Mouse (Mus musculus): ENCODE data around the gene Rps12-ps3. TPM values are rescaled to one million over a fixed set of nuclear protein-coding genes. Genes with fewer than 3 reads are reported as not detected.

Rps12-ps3 gene
- total and polyA plus RNA-seq, 3 experiments = 662 to 4,283 TPM; not detected in 1

DNA sequence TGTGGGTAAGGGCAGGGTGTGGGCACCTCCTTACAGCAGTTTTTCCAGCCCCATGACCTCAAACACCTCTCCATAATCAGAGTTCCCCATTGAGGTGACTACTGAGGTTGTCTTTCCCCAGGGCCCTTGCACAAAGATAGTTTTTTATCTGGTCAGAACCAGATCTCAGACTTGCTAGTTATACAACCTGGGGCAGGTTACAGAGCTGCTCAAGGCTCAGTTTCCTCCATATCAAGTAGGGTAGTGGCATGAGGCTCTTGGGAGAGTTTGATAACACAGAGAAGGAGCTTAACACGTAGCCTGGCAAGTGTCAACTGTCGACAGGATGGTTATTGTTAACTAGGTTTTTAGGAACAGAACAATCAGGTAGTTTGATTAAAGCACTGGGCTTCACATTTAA lies 32.8 kb downstream of the Rps12-ps3 start:
- peak; percentile 84 for DNase-seq (ENCODE audit: low read depth, low spot score)
- Histone ChIP-seq H3K4me1 (ENCODE audit: control insufficient read depth in 1 of 2, insufficient read depth in 2 of 2, low read length in 2 of 2) (peaks cover 43 to 62% of the 10 kb centered on the region in 2 experiments), H3K4me3 (ENCODE audit: control insufficient read depth in 1 of 2, insufficient read depth in 1 of 2, low read depth in 2 of 2, low read length in 2 of 2) (no peak overlapping the region), H3K27me3 (ENCODE audit: control insufficient read depth in 1 of 2, insufficient read depth in 2 of 2, low read length in 2 of 2) (no peaks in the 10 kb centered on the region), H3K9me3 (replicated peaks; ENCODE audit: insufficient read depth, low read length) (no peaks in the 10 kb centered on the region), H3K79me2 (ENCODE audit: control insufficient read depth, insufficient read depth, low read length, poor library complexity) (peaks cover 11% of the 10 kb centered on the region), H3K9ac (ENCODE audit: control insufficient read depth, low read depth, low read length, poor library complexity, severe bottlenecking) (no peak overlapping the region), H3K27ac (ENCODE audit: control insufficient read depth, low read depth, low read length) (no peak overlapping the region; the same call in 1 of the 2 replicates), H3K36me3 (ENCODE audit: control insufficient read depth in 1 of 2, insufficient read depth in 2 of 2, low read length in 2 of 2) (peaks cover 0 to 52% of the 10 kb centered on the region in 2 experiments; a peak in 2 of 4 replicates)
- no peak for TF ChIP-seq POLR2A (IDR thresholded peaks at IDR 0.05; ENCODE audit: control insufficient read depth in 1 of 2, insufficient read depth in 1 of 2, low read depth in 1 of 2, low read length in 2 of 2, poor library complexity in 1 of 2)
- TF ChIP-seq GATA1 (IDR thresholded peaks at IDR 0.05; ENCODE audit: low read depth, low read length) = peak; percentile 86
- TF ChIP-seq TAL1 (IDR thresholded peaks at IDR 0.05; ENCODE audit: low read length) = peak; percentile 69

DNA sequence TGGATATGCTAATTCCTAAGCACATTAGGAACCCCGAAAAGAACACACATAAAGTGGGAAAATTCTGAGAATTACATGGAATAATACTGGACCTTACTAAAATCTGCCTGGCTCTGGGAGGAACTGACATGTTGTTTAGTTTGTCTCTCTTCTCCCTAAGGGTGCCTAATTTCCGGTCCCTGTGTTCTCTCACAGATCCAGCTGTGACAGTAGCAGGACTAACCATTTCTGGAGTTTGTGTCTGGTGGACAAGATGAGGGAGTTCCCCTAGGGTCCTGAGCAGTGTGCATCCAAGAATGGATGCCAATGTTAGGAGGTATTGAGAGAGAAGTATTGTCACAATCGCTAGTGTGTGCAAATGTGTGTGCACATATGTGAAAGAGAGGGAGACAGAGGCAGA lies 34.3 kb downstream of the Rps12-ps3 start:
- TF ChIP-seq RCOR1 (IDR thresholded peaks at IDR 0.05; ENCODE audit: low read depth, low read length) = no peak
- TF ChIP-seq GATA1 (IDR thresholded peaks at IDR 0.05; ENCODE audit: low read depth, low read length) = no peak
- no peak for TF ChIP-seq CHD2 (IDR thresholded peaks at IDR 0.05; ENCODE audit: low read length)
- no peak for TF ChIP-seq TCF12 (IDR thresholded peaks at IDR 0.05; ENCODE audit: low read depth, low read length)
- TF ChIP-seq RAD21 (IDR thresholded peaks at IDR 0.05; ENCODE audit: low read depth, low read length) = no peak
- TF ChIP-seq POLR2AphosphoS2 (IDR thresholded peaks at IDR 0.05; ENCODE audit: low read length) = no peak
- TF ChIP-seq MAX (IDR thresholded peaks at IDR 0.05; ENCODE audit: low read length) = no peak
- Histone ChIP-seq H3K4me3 (ENCODE audit: control insufficient read depth in 1 of 2, insufficient read depth in 1 of 2, low read depth in 2 of 2, low read length in 2 of 2) (peak overlapping the region; percentile 13 to 41), H3K9ac (ENCODE audit: control insufficient read depth, low read depth, low read length, poor library complexity, severe bottlenecking) (peak overlapping the region; percentile 42)

DNA sequence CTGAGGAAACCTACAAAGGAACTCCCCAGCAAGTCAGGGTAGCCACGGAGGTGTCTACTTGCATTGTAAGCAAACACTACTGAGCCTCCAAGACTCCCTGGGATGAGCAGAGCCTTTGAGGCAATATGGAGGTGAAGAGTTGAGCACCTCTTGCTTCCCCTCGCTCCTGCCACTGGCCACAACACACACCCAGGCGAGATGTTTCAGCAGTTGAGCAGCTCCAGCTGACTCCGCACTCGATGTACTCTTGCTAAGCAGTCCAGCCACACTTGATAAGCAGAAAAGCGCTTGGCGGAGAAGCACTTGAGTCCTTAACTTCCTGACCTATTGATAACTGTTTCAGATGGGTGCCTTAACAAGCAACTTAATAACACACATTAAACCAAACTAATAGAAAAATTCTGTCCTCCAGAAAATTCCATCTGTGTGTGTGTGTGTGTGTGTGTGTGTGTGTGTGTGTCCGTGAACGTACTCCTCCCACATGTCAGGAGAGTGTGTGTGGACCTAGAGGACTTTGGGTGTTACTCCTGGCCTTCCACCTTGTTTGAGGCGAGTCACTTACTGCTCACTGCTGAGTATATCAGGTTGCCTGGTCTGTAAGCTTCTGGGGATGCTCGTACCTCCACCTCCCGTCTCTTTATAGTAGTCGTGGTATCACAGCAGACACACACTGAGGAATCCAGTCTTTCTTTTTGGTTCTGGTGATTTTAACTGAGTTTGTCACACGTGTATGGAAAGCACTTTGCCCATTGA lies 34.9 kb downstream of the Rps12-ps3 start:
- peak overlapping the region; percentile 13 to 41 for H3K4me3 ChIP-seq (ENCODE audit: control insufficient read depth in 1 of 2, insufficient read depth in 1 of 2, low read depth in 2 of 2, low read length in 2 of 2)
- peak; percentile 86 for DNase-seq (ENCODE audit: low read depth, low spot score)
- H3K27ac ChIP-seq (ENCODE audit: control insufficient read depth, low read depth, low read length) = peak overlapping the region; percentile 29
- TF ChIP-seq ZKSCAN1 (IDR thresholded peaks at IDR 0.05; ENCODE audit: low read depth, low read length) = no peak
- no peak for TF ChIP-seq MAFK (IDR thresholded peaks at IDR 0.05; ENCODE audit: borderline replicate concordance, low read depth, low read length)
- no peak for TF ChIP-seq ELF1 (IDR thresholded peaks at IDR 0.05; ENCODE audit: low read depth, low read length)
- TF ChIP-seq GATA1 (IDR thresholded peaks at IDR 0.05; ENCODE audit: low read depth, low read length) = peak; percentile 74
- peaks cover 51 to 62% of the 10 kb centered on the region in 2 experiments for H3K4me1 ChIP-seq (ENCODE audit: control insufficient read depth in 1 of 2, insufficient read depth in 2 of 2, low read length in 2 of 2)
- H3K36me3 ChIP-seq (ENCODE audit: control insufficient read depth in 1 of 2, insufficient read depth in 2 of 2, low read length in 2 of 2) = peaks cover 0 to 60% of the 10 kb centered on the region in 2 experiments; a peak in 2 of 4 replicates
- peak overlapping the region; percentile 42 for H3K9ac ChIP-seq (ENCODE audit: control insufficient read depth, low read depth, low read length, poor library complexity, severe bottlenecking)
- H3K27me3 ChIP-seq (ENCODE audit: control insufficient read depth in 1 of 2, insufficient read depth in 2 of 2, low read length in 2 of 2) = no peaks in the 10 kb centered on the region
- H3K9me3 ChIP-seq (replicated peaks; ENCODE audit: insufficient read depth, low read length) = no peaks in the 10 kb centered on the region
- no peaks in the 10 kb centered on the region for H3K79me2 ChIP-seq (ENCODE audit: control insufficient read depth, insufficient read depth, low read length, poor library complexity)

More for the DNA sequence above, 34.3 kb downstream of the Rps12-ps3 start:
- no peak for DNase-seq (ENCODE audit: low read depth, low spot score)
- H3K4me1 ChIP-seq (ENCODE audit: control insufficient read depth in 1 of 2, insufficient read depth in 2 of 2, low read length in 2 of 2) = peaks cover 51 to 63% of the 10 kb centered on the region in 2 experiments
- peak overlapping the region; percentile 29 for H3K27ac ChIP-seq (ENCODE audit: control insufficient read depth, low read depth, low read length)
- peaks cover 0 to 59% of the 10 kb centered on the region in 2 experiments; a peak in 2 of 4 replicates for H3K36me3 ChIP-seq (ENCODE audit: control insufficient read depth in 1 of 2, insufficient read depth in 2 of 2, low read length in 2 of 2)
- no peaks in the 10 kb centered on the region for H3K79me2 ChIP-seq (ENCODE audit: control insufficient read depth, insufficient read depth, low read length, poor library complexity)
- H3K9me3 ChIP-seq (replicated peaks; ENCODE audit: insufficient read depth, low read length) = no peaks in the 10 kb centered on the region
- no peaks in the 10 kb centered on the region for H3K27me3 ChIP-seq (ENCODE audit: control insufficient read depth in 1 of 2, insufficient read depth in 2 of 2, low read length in 2 of 2)

All from MEL (cell line).